Mouse (Mus musculus) forebrain, embryonic 16.5 days (tissue): Measurements from ENCODE around the gene Tgm2. TPM values are rescaled to one million over a fixed set of nuclear protein-coding genes. Genes with fewer than 3 reads are reported as not detected.

Experiments used
- ATAC-seq: fragments of 200-750 bp; cut with Nextera tagmentation; 2 replicates; pipeline ENCODE4 v1.8.0; 2017; ENCODE audit warnings: mild to moderate bottlenecking, moderate library complexity
- H3K27ac ChIP-seq: fragments of 300-500 bp; sonication (generic); 2 replicates; pipeline ENCODE4 v1.5.1; 2014; ENCODE audit warnings: low read length, control low read depth
- H3K27me3 ChIP-seq: fragments of 300-500 bp; sonication (generic); replicated peaks from 2 replicates; pipeline ENCODE4 v1.6.1; 2014; ENCODE audit warnings: low read length; ENCODE audit not compliant: control insufficient read depth, insufficient read depth
- H3K36me3 ChIP-seq: fragments of 300-500 bp; sonication (generic); 2 replicates; pipeline ENCODE4 v1.6.1; 2014; ENCODE audit not compliant: control insufficient read depth, insufficient read depth
- H3K4me1 ChIP-seq: fragments of 300-500 bp; sonication (generic); replicated peaks from 2 replicates; pipeline ENCODE4 v1.6.1; 2014; ENCODE audit warnings: low read length; ENCODE audit not compliant: control insufficient read depth, insufficient read depth
- H3K4me2 ChIP-seq: fragments of 300-500 bp; sonication (generic); 2 replicates; pipeline ENCODE4 v1.6.1; 2014; ENCODE audit warnings: mild to moderate bottlenecking, low read length, control low read depth
- H3K4me3 ChIP-seq: fragments of 300-500 bp; sonication (generic); replicated peaks from 2 replicates; pipeline ENCODE4 v1.5.1; 2014; ENCODE audit warnings: mild to moderate bottlenecking, low read length, control low read depth
- H3K9ac ChIP-seq: fragments of 300-500 bp; sonication (generic); replicated peaks from 2 replicates; pipeline ENCODE4 v1.6.1; 2014; ENCODE audit warnings: low read depth, low read length, control low read depth
- H3K9me3 ChIP-seq: fragments of 300-500 bp; sonication (generic); 2 replicates; pipeline ENCODE4 v1.6.1; 2016; ENCODE audit warnings: low read length; ENCODE audit not compliant: control insufficient read depth
- WGBS: fragments of 180-500 bp; shearing (Covaris S2); extraction: QIAGEN DNeasy Blood & Tissue Kit; methylation state at CpG from one replicate; pipeline ENCODE4 v1.1.7; 2014; 5-methylcytosine and 5-hydroxymethylcytosine counted together
- polyA plus RNA-seq: library from polyadenylated mRNA; unstranded; fragments of >200 nt; fragmentation: Nextera tagmentation; extraction: Ambion mirVana; gene quantifications from 2 replicates; pipeline ENCODE4 v1.2.1, GENCODE M21; 2015

The Tgm2 gene
- polyA plus RNA-seq, 1 experiment from 2014 or later = 5.0 TPM

- ATAC-seq = peak; percentile 57
- Histone ChIP-seq H3K9ac (no peak overlapping the region; the same call in 1 of the 2 replicates), H3K27ac (no peak overlapping the region; the same call in 1 of the 2 replicates)
Measured at GRCm38 (mm10) chr2:158179370-158180111, 33.3 kb upstream of the Tgm2 start.

GRCm38 (mm10) chr2:158178696-158179369 lies 32.6 kb upstream of the Tgm2 start:
- peaks cover 42% of the 10 kb centered on the region for H3K4me1 ChIP-seq
- H3K9ac ChIP-seq = no peak overlapping the region; the same call in 1 of the 2 replicates
- H3K27ac ChIP-seq = no peak overlapping the region
- WGBS = 17% methylated on average over 15 of the region's 19 CpGs
- no peaks in the 10 kb centered on the region for H3K27me3 ChIP-seq
- peak overlapping the region; percentile 35 for H3K4me2 ChIP-seq
- H3K9me3 ChIP-seq = no peaks in the 10 kb centered on the region
- peak; percentile 23 for ATAC-seq
- peak overlapping the region; percentile 19 for H3K4me3 ChIP-seq
- H3K36me3 ChIP-seq = no peaks in the 10 kb centered on the region

More at GRCm38 (mm10) chr2:158179370-158180111, 33.3 kb upstream of the Tgm2 start:
- peak overlapping the region; percentile 35 for H3K4me2 ChIP-seq
- no peaks in the 10 kb centered on the region for H3K36me3 ChIP-seq
- H3K27me3 ChIP-seq = no peaks in the 10 kb centered on the region
- no peaks in the 10 kb centered on the region for H3K9me3 ChIP-seq
- 12% methylated on average over 18 of the region's 18 CpGs for WGBS
- H3K4me1 ChIP-seq = peaks cover 42% of the 10 kb centered on the region
- peak overlapping the region; percentile 19 for H3K4me3 ChIP-seq

- H3K36me3 ChIP-seq = no peaks in the 10 kb centered on the region
- no peak overlapping the region; the same call in 1 of the 2 replicates for H3K27ac ChIP-seq
Measured at GRCm38 (mm10) chr2:158178139-158178538, 31.9 kb upstream of the Tgm2 start.

GRCm38 (mm10) chr2:158177574-158177973 lies 31.3 kb upstream of the Tgm2 start:
- WGBS = 5% methylated on average over 3 of the region's 3 CpGs
- peak; percentile 30; the same call in 1 of the 2 replicates for ATAC-seq
- Histone ChIP-seq H3K9me3 (no peaks in the 10 kb centered on the region), H3K4me1 (peaks cover 42% of the 10 kb centered on the region), H3K27me3 (no peaks in the 10 kb centered on the region), H3K4me3 (no peak overlapping the region), H3K36me3 (no peaks in the 10 kb centered on the region), H3K4me2 (no peak overlapping the region), H3K9ac (no peak overlapping the region), H3K27ac (no peak overlapping the region; the same call in 1 of the 2 replicates)

More at GRCm38 (mm10) chr2:158178139-158178538, 31.9 kb upstream of the Tgm2 start:
- ATAC-seq = no peak
- H3K27me3 ChIP-seq = no peaks in the 10 kb centered on the region
- WGBS = 67% methylated on average over 4 of the region's 4 CpGs
- H3K4me1 ChIP-seq = peaks cover 42% of the 10 kb centered on the region
- no peak overlapping the region for H3K4me2 ChIP-seq
- H3K9me3 ChIP-seq = no peaks in the 10 kb centered on the region
- H3K4me3 ChIP-seq = no peak overlapping the region
- H3K9ac ChIP-seq = no peak overlapping the region

GRCm38 (mm10) chr2:158176763-158177162 lies 30.5 kb upstream of the Tgm2 start:
- no peak overlapping the region for H3K4me2 ChIP-seq
- H3K27ac ChIP-seq = no peak overlapping the region
- no peak overlapping the region for H3K4me3 ChIP-seq
- no peaks in the 10 kb centered on the region for H3K9me3 ChIP-seq
- H3K4me1 ChIP-seq = peaks cover 38% of the 10 kb centered on the region
- H3K9ac ChIP-seq = no peak overlapping the region
- no peaks in the 10 kb centered on the region for H3K27me3 ChIP-seq
- no peak for ATAC-seq
- H3K36me3 ChIP-seq = no peaks in the 10 kb centered on the region
- WGBS = 90% methylated on average over 9 of the region's 9 CpGs

GRCm38 (mm10) chr2:158175433-158175832 lies 29.2 kb upstream of the Tgm2 start:
- 93% methylated on average over 3 of the region's 3 CpGs for WGBS
- peaks cover 32% of the 10 kb centered on the region for H3K4me1 ChIP-seq

GRCm38 (mm10) chr2:158174958-158175357 lies 28.7 kb upstream of the Tgm2 start:
- peaks cover 30% of the 10 kb centered on the region for H3K4me1 ChIP-seq
- no peak overlapping the region for H3K27ac ChIP-seq
- no peaks in the 10 kb centered on the region for H3K36me3 ChIP-seq
- H3K4me3 ChIP-seq = no peak overlapping the region
- no peak overlapping the region for H3K9ac ChIP-seq
- H3K4me2 ChIP-seq = no peak overlapping the region
- ATAC-seq = no peak
- WGBS = 91% methylated on average over 15 of the region's 15 CpGs
- no peaks in the 10 kb centered on the region for H3K27me3 ChIP-seq
- H3K9me3 ChIP-seq = no peaks in the 10 kb centered on the region

More at GRCm38 (mm10) chr2:158175433-158175832, 29.2 kb upstream of the Tgm2 start:
- no peaks in the 10 kb centered on the region for H3K27me3 ChIP-seq
- no peak overlapping the region for H3K27ac ChIP-seq
- no peaks in the 10 kb centered on the region for H3K9me3 ChIP-seq
- no peaks in the 10 kb centered on the region for H3K36me3 ChIP-seq
- ATAC-seq = no peak
- H3K4me3 ChIP-seq = no peak overlapping the region
- no peak overlapping the region for H3K9ac ChIP-seq
- no peak overlapping the region for H3K4me2 ChIP-seq

- WGBS = 88% methylated on average over 5 of the region's 5 CpGs
Measured at GRCm38 (mm10) chr2:158174438-158174837, 28.2 kb upstream of the Tgm2 start.

GRCm38 (mm10) chr2:158170394-158170793 lies 24.2 kb upstream of the Tgm2 start:
- Histone ChIP-seq H3K4me1 (0 out of 2 replicates have a peak, but pooled peaks cover 3% of the 10 kb centered on the region), H3K27ac (no peak overlapping the region), H3K27me3 (no peaks in the 10 kb centered on the region), H3K36me3 (no peaks in the 10 kb centered on the region), H3K4me3 (no peak overlapping the region), H3K9me3 (no peaks in the 10 kb centered on the region), H3K4me2 (no peak overlapping the region), H3K9ac (no peak overlapping the region)
- WGBS = 70% methylated on average over 2 of the region's 2 CpGs
- no peak for ATAC-seq

More at GRCm38 (mm10) chr2:158174438-158174837, 28.2 kb upstream of the Tgm2 start:
- no peak overlapping the region for H3K27ac ChIP-seq
- H3K4me2 ChIP-seq = no peak overlapping the region
- H3K4me3 ChIP-seq = no peak overlapping the region
- no peak overlapping the region for H3K9ac ChIP-seq
- H3K4me1 ChIP-seq = peaks cover 25% of the 10 kb centered on the region
- H3K36me3 ChIP-seq = no peaks in the 10 kb centered on the region
- no peaks in the 10 kb centered on the region for H3K27me3 ChIP-seq
- ATAC-seq = no peak
- H3K9me3 ChIP-seq = no peaks in the 10 kb centered on the region
